Mouse (Mus musculus) liver, embryonic 16.5 days (tissue): Measurements from ENCODE around the gene Rdh19. TPM values are rescaled to one million over a fixed set of nuclear protein-coding genes. Genes with fewer than 3 reads are reported as not detected.
"Not testable (repeated sequence)": the region's sequence is repeated elsewhere in the genome, so short reads cannot be mapped to it uniquely, and the experiment has no call there.

ENCODE experiments used
- ATAC-seq: fragments of 200-750 bp; cut with Nextera tagmentation; 2 replicates; pipeline ENCODE4 v1.8.0; 2017; ENCODE audit warnings: low read depth, mild to moderate bottlenecking, moderate number of reproducible peaks, moderate library complexity
- H3K27ac ChIP-seq: fragments of 300-500 bp; sonication (generic); 2 replicates; pipeline ENCODE4 v1.5.1; 2014; ENCODE audit warnings: mild to moderate bottlenecking, low read length
- H3K27me3 ChIP-seq: fragments of 300-500 bp; sonication (generic); 2 replicates; pipeline ENCODE4 v1.6.1; 2014; ENCODE audit warnings: low read depth, low read length, mixed read lengths; ENCODE audit not compliant: control insufficient read depth, insufficient read depth
- H3K36me3 ChIP-seq: fragments of 300-500 bp; sonication (generic); 2 replicates; pipeline ENCODE4 v1.6.1; 2014; ENCODE audit warnings: mild to moderate bottlenecking; ENCODE audit not compliant: control insufficient read depth, insufficient read depth
- H3K4me1 ChIP-seq: fragments of 300-500 bp; sonication (generic); 2 replicates; pipeline ENCODE4 v1.6.1; 2014; ENCODE audit warnings: low read depth, low read length, mixed read lengths; ENCODE audit not compliant: control insufficient read depth
- H3K4me2 ChIP-seq: fragments of 300-500 bp; sonication (generic); 2 replicates; pipeline ENCODE4 v1.6.1; 2014; ENCODE audit warnings: low read depth, low read length, mixed read lengths
- H3K4me3 ChIP-seq: fragments of 300-500 bp; sonication (generic); 2 replicates; pipeline ENCODE4 v1.5.1; 2014; ENCODE audit warnings: low read depth, mild to moderate bottlenecking, low read length
- H3K9ac ChIP-seq: fragments of 300-500 bp; sonication (generic); 2 replicates; pipeline ENCODE4 v1.6.1; 2014; ENCODE audit warnings: low read depth, low read length
- H3K9me3 ChIP-seq: fragments of 300-500 bp; sonication (generic); replicated peaks from 2 replicates; pipeline ENCODE4 v1.6.1; 2016; ENCODE audit warnings: low read length; ENCODE audit not compliant: control insufficient read depth
- WGBS: fragments of 180-500 bp; shearing (Covaris S2); extraction: QIAGEN DNeasy Blood & Tissue Kit; methylation state at CpG from one replicate; pipeline ENCODE4 v1.1.7; 2014; ENCODE audit not compliant: insufficient replicate concordance; 5-methylcytosine and 5-hydroxymethylcytosine counted together
- polyA plus RNA-seq: library from polyadenylated mRNA; unstranded; fragments of >200 nt; fragmentation: Nextera tagmentation; extraction: Ambion mirVana; gene quantifications from 2 replicates; pipeline ENCODE4 v1.2.1, GENCODE M21; 2015

The Rdh19 gene
- polyA plus RNA-seq: 0.11 TPM in 1 of 2 replicates, not detected in the other

- Histone ChIP-seq H3K4me2 (no peak within 1 kb of the TSS), H3K9me3 (no peaks in the 10 kb centered on the region), H3K4me1 (no peaks in the 10 kb centered on the region; the same call in 1 of the 2 replicates), H3K4me3 (no peak within 1 kb of the TSS), H3K27ac (no peak within 1 kb of the TSS), H3K27me3 (no peaks in the 10 kb centered on the region), H3K9ac (no peak within 1 kb of the TSS), H3K36me3 (no peaks in the 10 kb centered on the region)
- WGBS: 55% methylated on average over 1 of the region's 1 CpGs
- ATAC-seq: no peak
Observed at GRCm38 (mm10) chr10:127849628-127850027, at the start of gene Rdh19. TSS of gene Rdh19 (plus strand) at chr10:127849928.

GRCm38 (mm10) chr10:127800891-127801290 is 48.8 kb upstream of the Rdh19 start, which contains the start of gene Rdh16:
TSS of gene Rdh16 (plus strand) at chr10:127801152.
- H3K4me3 ChIP-seq: no peak within 1 kb of the TSS
- no peaks in the 10 kb centered on the region for H3K9me3 ChIP-seq
- WGBS: 63% methylated on average over 6 of the region's 6 CpGs
- no peak within 1 kb of the TSS for H3K9ac ChIP-seq
- H3K27ac ChIP-seq: no peak within 1 kb of the TSS
- H3K4me1 ChIP-seq: no peaks in the 10 kb centered on the region
- H3K36me3 ChIP-seq: no peaks in the 10 kb centered on the region
- H3K4me2 ChIP-seq: no peak within 1 kb of the TSS
- H3K27me3 ChIP-seq: no peaks in the 10 kb centered on the region
- ATAC-seq: no peak

- ATAC-seq: no peak
- 63% methylated on average over 2 of the region's 2 CpGs for WGBS
- H3K27me3 ChIP-seq: no peaks in the 10 kb centered on the region
- H3K4me1 ChIP-seq: no peaks in the 10 kb centered on the region
- H3K9me3 ChIP-seq: no peaks in the 10 kb centered on the region
- no peak overlapping the region for H3K9ac ChIP-seq
- H3K4me2 ChIP-seq: no peak overlapping the region
- no peak overlapping the region for H3K27ac ChIP-seq
- H3K4me3 ChIP-seq: no peak overlapping the region
- H3K36me3 ChIP-seq: no peaks in the 10 kb centered on the region
Observed at GRCm38 (mm10) chr10:127801612-127802011, 48.1 kb upstream of the Rdh19 start.

- Histone ChIP-seq H3K4me1 (no peaks in the 10 kb centered on the region), H3K36me3 (no peaks in the 10 kb centered on the region), H3K9me3 (no peaks in the 10 kb centered on the region), H3K4me2 (no peak overlapping the region), H3K27ac (no peak overlapping the region), H3K27me3 (no peaks in the 10 kb centered on the region), H3K9ac (no peak overlapping the region), H3K4me3 (no peak overlapping the region)
- ATAC-seq: no peak
- 53% methylated on average over 5 of the region's 5 CpGs for WGBS
Observed at GRCm38 (mm10) chr10:127802236-127802635, 47.5 kb upstream of the Rdh19 start.

GRCm38 (mm10) chr10:127804416-127804815 is 45.3 kb upstream of the Rdh19 start:
- no peak for ATAC-seq
- Histone ChIP-seq H3K36me3 (no peaks in the 10 kb centered on the region), H3K27me3 (no peaks in the 10 kb centered on the region), H3K9ac (no peak overlapping the region), H3K4me2 (no peak overlapping the region), H3K9me3 (no peaks in the 10 kb centered on the region), H3K27ac (no peak overlapping the region), H3K4me1 (no peaks in the 10 kb centered on the region), H3K4me3 (no peak overlapping the region)
- WGBS: 62% methylated on average over 7 of the region's 7 CpGs

- Histone ChIP-seq H3K4me1 (no peaks in the 10 kb centered on the region), H3K27me3 (no peaks in the 10 kb centered on the region), H3K36me3 (no peaks in the 10 kb centered on the region), H3K4me2 (no peak overlapping the region), H3K27ac (no peak overlapping the region), H3K4me3 (no peak overlapping the region), H3K9me3 (no peaks in the 10 kb centered on the region), H3K9ac (no peak overlapping the region)
- no peak for ATAC-seq
Observed at GRCm38 (mm10) chr10:127815888-127816287, 33.8 kb upstream of the Rdh19 start.

- H3K4me2 ChIP-seq, H3K27me3 ChIP-seq, H3K9me3 ChIP-seq, H3K4me3 ChIP-seq, H3K27ac ChIP-seq, H3K36me3 ChIP-seq, H3K9ac ChIP-seq, H3K4me1 ChIP-seq, ATAC-seq: not testable (repeated sequence)
- 51% methylated on average over 4 of the region's 4 CpGs for WGBS
Observed at GRCm38 (mm10) chr10:127817268-127817910, 32.3 kb upstream of the Rdh19 start.

GRCm38 (mm10) chr10:127821806-127822205 is 27.9 kb upstream of the Rdh19 start:
- not testable (repeated sequence) for H3K36me3 ChIP-seq, H3K27ac ChIP-seq, H3K4me1 ChIP-seq, ATAC-seq, H3K4me2 ChIP-seq, H3K9ac ChIP-seq, H3K4me3 ChIP-seq, H3K9me3 ChIP-seq, H3K27me3 ChIP-seq
- WGBS: 60% methylated on average over 2 of the region's 2 CpGs

- no peak for ATAC-seq
- no peaks in the 10 kb centered on the region for H3K9me3 ChIP-seq
- no peak overlapping the region for H3K4me3 ChIP-seq
- H3K27ac ChIP-seq: no peak overlapping the region
- WGBS: 52% methylated on average over 6 of the region's 6 CpGs
- H3K4me2 ChIP-seq: no peak overlapping the region
- H3K27me3 ChIP-seq: no peaks in the 10 kb centered on the region
- H3K9ac ChIP-seq: no peak overlapping the region
- H3K36me3 ChIP-seq: no peaks in the 10 kb centered on the region
- H3K4me1 ChIP-seq: no peaks in the 10 kb centered on the region
Observed at GRCm38 (mm10) chr10:127825386-127825785, 24.3 kb upstream of the Rdh19 start.
